ENCODE assay signal across 6 mouse cellular contexts in genomic region chr14:59716443-59717085, GRCm38 (mm10).
DNase-seq lines count a peak whose midpoint lies in the region; ATAC-seq and TF ChIP-seq lines count a peak whose summit lies in the region.
"Not testable (repeated sequence)": the region's sequence is repeated elsewhere in the genome, so short reads cannot be mapped to it uniquely, and the experiment has no call there.

No protein-coding gene starts in this region.

- 49% methylated on average over 3 of the region's 3 CpGs for WGBS in forebrain, embryonic 13.5 days
- 42% methylated on average over 3 of the region's 3 CpGs for WGBS in forebrain, postnatal 0 days
- 63% methylated on average over 3 of the region's 3 CpGs for WGBS in hindbrain, embryonic 16.5 days
- WGBS in lung, embryonic 15.5 days = 54% methylated on average over 3 of the region's 3 CpGs
- 35% methylated on average over 3 of the region's 3 CpGs for WGBS in midbrain, embryonic 12.5 days
- WGBS in midbrain, embryonic 16.5 days = 38% methylated on average over 3 of the region's 3 CpGs

- H3K4me1 ChIP-seq in forebrain, embryonic 13.5 days = peaks cover 14% of the 10 kb centered on the region
- peaks cover 14% of the 10 kb centered on the region for H3K4me1 ChIP-seq in forebrain, postnatal 0 days (ENCODE audit: insufficient read depth)
- H3K4me1 ChIP-seq in hindbrain, embryonic 16.5 days (ENCODE audit: control insufficient read depth, insufficient read depth, low read depth, low read length); midbrain, embryonic 16.5 days (ENCODE audit: control insufficient read depth, insufficient read depth, low read length): not testable (repeated sequence)
- peaks cover 24% of the 10 kb centered on the region for H3K4me1 ChIP-seq in lung, embryonic 15.5 days
- peaks cover 18% of the 10 kb centered on the region for H3K4me1 ChIP-seq in midbrain, embryonic 12.5 days

- ATAC-seq in forebrain, embryonic 13.5 days = peak; percentile 9
- ATAC-seq in forebrain, postnatal 0 days = peak; percentile 69
- peak; percentile 64; the same call in 1 of the 2 replicates for ATAC-seq in hindbrain, embryonic 16.5 days
- peak; percentile 25 for ATAC-seq in lung, embryonic 15.5 days (ENCODE audit: borderline replicate concordance, extremely low read depth, low FRiP score, low TSS enrichment)
- peak; percentile 19 for ATAC-seq in midbrain, embryonic 12.5 days (ENCODE audit: low FRiP score, low read depth)
- peak; percentile 53; the same call in 1 of the 2 replicates for ATAC-seq in midbrain, embryonic 16.5 days

- not testable (repeated sequence) for DNase-seq in forebrain, postnatal 0 days

- H3K9me3 ChIP-seq in forebrain, embryonic 13.5 days (replicated peaks); forebrain, postnatal 0 days (ENCODE audit: low read length); hindbrain, embryonic 16.5 days (ENCODE audit: control insufficient read depth, low read length); lung, embryonic 15.5 days; midbrain, embryonic 12.5 days; midbrain, embryonic 16.5 days (replicated peaks; ENCODE audit: control insufficient read depth, low read length, poor library complexity, severe bottlenecking): not testable (repeated sequence)

- H3K36me3 ChIP-seq in forebrain, embryonic 13.5 days (ENCODE audit: poor library complexity, severe bottlenecking); forebrain, postnatal 0 days (ENCODE audit: insufficient read depth); hindbrain, embryonic 16.5 days (ENCODE audit: control insufficient read depth, insufficient read depth, low read length); lung, embryonic 15.5 days; midbrain, embryonic 12.5 days; midbrain, embryonic 16.5 days (ENCODE audit: control insufficient read depth, insufficient read depth, low read length): not testable (repeated sequence)

- TF ChIP-seq CTCF in forebrain, postnatal 0 days (IDR thresholded peaks at IDR 0.05; ENCODE audit: low read depth) = not testable (repeated sequence)

- H3K9ac ChIP-seq in forebrain, embryonic 13.5 days; forebrain, postnatal 0 days; hindbrain, embryonic 16.5 days (ENCODE audit: low read depth, low read length); lung, embryonic 15.5 days; midbrain, embryonic 12.5 days (replicated peaks); midbrain, embryonic 16.5 days (ENCODE audit: low read depth, low read length): not testable (repeated sequence)

- H3K4me3 ChIP-seq in forebrain, embryonic 13.5 days; forebrain, postnatal 0 days (ENCODE audit: low read depth, low read length); hindbrain, embryonic 16.5 days (ENCODE audit: low read length); lung, embryonic 15.5 days; midbrain, embryonic 12.5 days; midbrain, embryonic 16.5 days (ENCODE audit: low read depth, low read length): not testable (repeated sequence)

- H3K27me3 ChIP-seq in forebrain, embryonic 13.5 days; forebrain, postnatal 0 days (ENCODE audit: insufficient read depth, low read length); hindbrain, embryonic 16.5 days (replicated peaks; ENCODE audit: control insufficient read depth, insufficient read depth, low read length); lung, embryonic 15.5 days; midbrain, embryonic 12.5 days; midbrain, embryonic 16.5 days (ENCODE audit: control insufficient read depth, insufficient read depth, low read depth, low read length): not testable (repeated sequence)

- H3K4me2 ChIP-seq in forebrain, embryonic 13.5 days; hindbrain, embryonic 16.5 days (ENCODE audit: low read length); lung, embryonic 15.5 days; midbrain, embryonic 12.5 days (replicated peaks); midbrain, embryonic 16.5 days (ENCODE audit: low read length): not testable (repeated sequence)
- H3K4me2 ChIP-seq in forebrain, postnatal 0 days (ENCODE audit: low read depth) = peak overlapping the region; percentile 23; the same call in 1 of the 2 replicates

- H3K27ac ChIP-seq in forebrain, embryonic 13.5 days; forebrain, postnatal 0 days (ENCODE audit: low read depth, low read length); hindbrain, embryonic 16.5 days (ENCODE audit: low read depth, low read length); lung, embryonic 15.5 days; midbrain, embryonic 16.5 days (ENCODE audit: low read length): not testable (repeated sequence)
- peak overlapping the region; percentile 73; the same call in 1 of the 2 replicates for H3K27ac ChIP-seq in midbrain, embryonic 12.5 days (replicated peaks)

Comparison
In these comparisons a context has a peak if more than half of its experiments do, and no peak if none do; other contexts are left out.
1. ATAC-seq: peak in every context shown above with its lines; median percentile 69 in forebrain, postnatal 0 days; 64 in hindbrain, embryonic 16.5 days; 53 in midbrain, embryonic 16.5 days; 25 in lung, embryonic 15.5 days; 19 in midbrain, embryonic 12.5 days; 9 in forebrain, embryonic 13.5 days.